Mouse (Mus musculus) cerebellum, adult 8-10 months (tissue): ENCODE measurements around the gene Kcnk13.

Source experiments
- DNase-seq: peaks from one replicate; pipeline ENCODE4 v3.0.0; 2022

The Kcnk13 gene

DNA sequence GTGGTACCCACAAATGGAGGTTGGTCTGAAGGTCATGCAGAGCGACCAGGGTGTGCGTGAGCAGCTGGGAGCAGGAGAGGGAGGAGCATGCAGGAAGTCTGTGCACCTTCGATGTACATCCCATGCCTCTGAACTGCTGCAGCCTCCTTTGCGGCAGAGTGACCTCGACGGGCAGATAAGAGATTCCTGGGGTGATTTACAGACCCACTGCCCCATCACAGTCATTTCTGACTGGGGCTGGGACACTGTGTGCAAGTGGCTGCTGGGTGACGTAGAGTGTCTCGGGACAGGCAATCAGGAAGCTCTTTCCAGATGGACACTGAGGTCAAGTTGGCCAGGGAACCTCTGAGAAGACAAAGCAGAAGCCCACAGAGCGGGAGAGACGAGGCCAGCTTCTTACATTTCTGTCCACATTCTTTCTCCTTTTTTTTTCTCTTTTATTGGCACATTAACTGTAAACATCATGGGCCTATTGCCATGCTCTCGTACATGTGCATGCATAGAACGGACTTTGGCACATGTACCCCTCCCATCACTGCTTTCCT, 59.6 kb downstream of the Kcnk13 start:
- no peak for DNase-seq

- DNase-seq = no peak
Measured at GRCm38 (mm10) chr12:100025675-100026074, 61.4 kb downstream of the Kcnk13 start.

GRCm38 (mm10) chr12:100026715-100027245, 62.5 kb downstream of the Kcnk13 start:
- no peak for DNase-seq

- DNase-seq = no peak
Measured at GRCm38 (mm10) chr12:100027281-100027680, 63.0 kb downstream of the Kcnk13 start.

DNA sequence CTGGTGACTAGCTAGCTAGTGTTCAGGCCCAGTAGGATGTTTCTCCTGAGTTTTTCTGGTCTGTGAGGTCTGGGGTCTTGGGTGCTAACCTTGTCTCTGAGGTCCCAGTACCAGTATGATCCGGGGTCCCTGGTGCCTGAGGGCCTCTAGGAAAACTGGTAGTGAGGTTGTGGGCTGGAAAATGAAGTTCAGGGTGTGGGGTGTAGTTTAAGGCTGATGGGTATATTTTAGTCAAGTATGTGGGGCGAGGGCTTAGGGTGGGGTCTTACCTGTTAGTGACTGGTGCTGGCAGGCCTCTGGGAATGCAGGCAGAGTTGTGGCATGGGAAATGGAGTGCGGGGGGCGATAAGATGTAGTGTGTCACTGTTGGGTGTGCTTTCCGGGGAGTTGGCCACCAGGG, 67.4 kb downstream of the Kcnk13 start:
- DNase-seq = no peak

GRCm38 (mm10) chr12:100032521-100032920, 68.2 kb downstream of the Kcnk13 start:
- DNase-seq = no peak

- DNase-seq = no peak
Measured at GRCm38 (mm10) chr12:100038741-100039262, 74.5 kb downstream of the Kcnk13 start.

DNA sequence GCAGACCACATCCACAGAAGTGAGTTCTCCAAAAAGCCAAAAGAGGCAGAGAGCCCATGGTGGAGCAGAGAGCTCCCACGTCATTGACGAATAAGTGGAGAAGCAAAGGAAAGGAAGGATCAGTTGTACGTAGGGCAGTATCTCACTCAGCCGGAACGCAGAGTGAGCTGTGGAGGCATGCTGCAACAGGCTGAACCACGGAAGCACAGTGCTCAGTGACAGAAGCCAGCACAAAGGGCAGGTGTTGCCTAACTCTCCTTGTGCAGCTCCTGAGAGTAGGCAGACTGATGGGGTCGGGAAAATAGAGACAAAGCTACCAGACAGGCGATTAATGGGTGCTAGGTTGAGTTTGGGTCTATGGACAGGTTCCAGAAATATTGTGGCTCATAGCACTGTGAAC, 77.8 kb downstream of the Kcnk13 start:
- DNase-seq = no peak

- no peak for DNase-seq
Measured at GRCm38 (mm10) chr12:100044704-100045103, 80.4 kb downstream of the Kcnk13 start.

DNA sequence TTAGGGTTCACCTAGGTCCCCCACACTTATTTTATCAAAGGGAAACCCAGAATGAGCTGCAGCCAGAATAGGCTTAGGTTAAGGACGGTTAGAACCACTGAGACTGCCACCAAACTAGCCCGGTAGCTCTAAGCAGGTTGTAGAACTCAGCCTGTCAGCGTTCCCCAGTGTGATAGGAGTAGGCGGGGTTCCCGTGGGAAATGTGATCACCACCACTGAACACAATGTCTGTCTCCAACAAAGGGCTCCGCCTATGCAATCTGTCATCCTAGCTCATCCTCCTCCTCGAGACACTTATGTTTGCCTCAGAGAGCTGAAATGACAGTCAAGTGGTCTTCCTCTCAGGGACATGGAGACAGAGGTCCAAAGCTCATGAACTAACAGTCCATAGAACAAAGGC, 86.3 kb downstream of the Kcnk13 start:
- no peak for DNase-seq

DNA sequence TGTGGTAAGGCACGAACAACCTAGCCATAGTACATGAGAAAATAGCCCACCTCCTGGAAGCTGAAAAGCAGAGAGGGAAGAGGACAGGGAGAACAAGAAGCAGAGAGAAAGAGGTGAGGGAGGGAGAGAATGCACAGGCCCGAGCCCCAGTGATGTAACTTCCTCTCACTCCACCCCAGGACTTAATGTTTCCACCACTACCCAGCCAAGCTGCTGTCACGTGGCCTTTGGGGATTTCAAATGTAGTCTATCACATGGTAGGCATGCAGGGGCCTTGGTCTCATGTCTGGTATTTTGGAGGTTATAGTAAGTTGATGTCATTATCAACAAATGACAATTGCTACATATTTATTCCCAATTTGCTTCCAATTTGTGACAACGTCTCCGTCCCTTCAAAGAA, 89.3 kb downstream of the Kcnk13 start:
- no peak for DNase-seq

DNA sequence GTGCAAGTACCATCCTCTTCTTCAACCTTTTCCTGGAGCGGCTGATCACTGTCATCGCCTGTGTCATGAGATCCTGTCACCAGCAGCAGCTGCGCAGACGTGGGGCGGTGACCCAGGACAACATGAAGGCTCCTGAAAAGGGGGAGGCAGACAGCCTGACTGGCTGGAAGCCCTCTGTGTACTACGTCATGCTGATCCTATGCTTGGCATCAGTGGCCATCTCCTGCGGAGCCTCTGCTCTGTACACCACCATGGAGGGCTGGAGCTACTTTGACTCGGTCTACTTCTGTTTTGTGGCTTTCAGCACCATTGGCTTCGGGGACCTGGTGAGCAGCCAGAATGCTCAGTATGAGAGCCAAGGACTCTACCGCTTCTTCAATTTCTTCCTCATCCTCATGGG, 96.8 kb downstream of the Kcnk13 start:
- no peak for DNase-seq

- no peak for DNase-seq
Measured at GRCm38 (mm10) chr12:100061826-100062225, 97.5 kb downstream of the Kcnk13 start.

DNA sequence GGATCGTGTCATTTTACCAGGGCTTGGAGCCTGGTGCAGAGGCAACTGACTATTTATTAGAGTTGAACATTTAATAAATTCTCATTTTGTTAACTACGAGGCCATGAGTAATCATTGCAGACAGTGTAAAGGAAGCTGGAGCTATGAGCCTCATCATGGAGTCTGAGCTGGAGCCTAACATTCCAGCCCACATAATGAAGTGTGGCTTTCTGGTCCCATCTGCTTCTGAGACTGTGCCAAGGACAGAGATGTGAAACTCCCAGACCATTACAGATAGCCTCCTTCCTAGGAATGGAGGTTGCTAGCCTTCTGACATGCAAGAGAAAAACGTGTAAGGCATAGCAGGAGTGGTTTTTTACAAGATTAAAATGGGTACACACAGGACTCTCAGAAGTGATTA, 98.3 kb downstream of the Kcnk13 start:
- no peak for DNase-seq

DNA sequence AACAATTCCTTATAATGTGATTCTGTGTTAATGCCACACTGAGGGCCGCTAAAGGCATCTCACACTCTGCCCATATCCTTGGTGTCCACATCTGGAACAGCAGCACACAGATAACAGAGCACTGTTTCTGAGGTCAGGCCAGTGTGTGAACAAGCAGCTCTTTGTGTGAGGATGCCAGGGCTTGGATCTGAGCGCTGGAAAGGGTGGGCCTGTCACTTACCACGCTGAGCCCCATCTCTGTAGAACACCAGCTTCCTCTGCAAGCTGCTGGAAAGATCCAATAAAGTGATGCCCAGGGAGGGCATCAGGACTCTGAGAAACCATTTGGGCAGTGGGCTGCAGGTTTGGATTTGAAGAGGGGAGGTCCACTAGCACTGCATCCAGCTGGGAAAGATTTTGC, 100.8 kb downstream of the Kcnk13 start:
- DNase-seq = no peak

GRCm38 (mm10) chr12:100067477-100067876, 103.2 kb downstream of the Kcnk13 start:
- DNase-seq = no peak

DNA sequence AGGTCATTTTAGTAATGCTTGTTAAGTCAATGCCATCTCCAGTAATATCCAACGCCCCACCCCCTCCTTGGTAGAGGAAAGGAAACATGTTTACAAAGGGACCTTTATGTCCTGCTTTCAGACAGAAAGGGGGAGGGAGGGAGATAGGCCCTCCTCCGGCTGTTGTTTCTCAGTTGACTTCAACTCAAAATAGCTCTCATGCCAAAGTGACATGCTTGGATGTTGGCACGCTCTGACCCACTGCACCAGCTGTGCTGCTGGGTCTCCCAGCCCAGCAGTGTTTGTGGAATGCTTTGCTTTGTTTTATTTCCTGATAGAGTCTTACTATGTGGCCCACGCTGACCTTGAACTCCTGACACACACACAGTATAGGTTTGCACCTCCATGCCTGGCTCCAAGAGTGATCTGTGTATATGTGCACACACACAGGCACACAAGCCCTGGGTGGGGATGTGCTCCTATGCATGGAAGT, 108.9 kb downstream of the Kcnk13 start:
- no peak for DNase-seq

DNA sequence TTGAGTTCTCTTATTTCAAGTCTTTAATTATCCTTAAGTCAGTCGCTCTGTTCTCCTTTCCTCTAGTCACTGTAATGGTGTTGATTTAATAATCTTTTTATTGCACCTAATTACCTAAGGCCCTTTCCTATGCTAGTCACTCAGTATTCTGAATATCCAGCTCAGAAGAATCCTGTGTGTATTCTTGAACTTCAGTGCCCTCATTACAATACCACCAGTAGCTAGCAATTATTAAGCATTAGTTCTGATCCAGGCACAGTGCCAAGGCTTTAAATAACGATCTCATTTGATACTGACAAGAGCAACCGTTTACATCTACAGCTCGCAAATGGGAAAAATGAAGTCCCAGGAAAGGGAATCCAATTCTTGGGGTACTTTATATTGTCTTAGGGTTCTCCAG, 111.4 kb downstream of the Kcnk13 start:
- no peak for DNase-seq

DNA sequence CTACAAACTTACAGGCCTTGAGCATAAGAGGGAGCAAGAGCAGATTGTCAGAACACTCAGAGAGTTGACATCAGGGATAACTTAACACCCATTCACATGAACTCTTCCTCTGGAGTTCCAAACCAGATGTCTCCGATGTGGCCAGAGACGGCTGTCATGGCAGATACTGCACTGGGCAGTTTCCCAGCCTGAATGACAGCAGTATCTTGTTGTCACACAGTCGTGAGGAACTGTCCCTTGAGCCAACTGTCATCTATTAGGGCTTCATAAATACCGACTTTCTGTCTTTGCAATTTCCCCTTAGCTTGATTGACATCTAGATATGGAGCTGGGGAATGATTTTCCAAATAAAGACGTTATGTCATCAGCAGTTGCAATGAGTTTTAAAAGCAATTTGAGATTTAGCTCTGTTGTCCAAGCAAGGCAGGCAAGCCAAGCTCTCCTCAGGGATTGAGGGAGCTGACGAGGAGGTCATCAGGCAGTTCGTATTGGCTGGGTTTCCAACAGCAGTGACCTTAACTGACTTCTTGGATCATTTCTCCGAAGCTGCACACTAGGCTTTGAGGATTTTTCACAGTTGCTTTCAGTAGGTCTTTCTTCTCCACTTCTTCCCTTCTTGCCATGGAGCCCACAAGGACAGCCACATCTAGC, 115.5 kb downstream of the Kcnk13 start:
- DNase-seq = no peak

DNA sequence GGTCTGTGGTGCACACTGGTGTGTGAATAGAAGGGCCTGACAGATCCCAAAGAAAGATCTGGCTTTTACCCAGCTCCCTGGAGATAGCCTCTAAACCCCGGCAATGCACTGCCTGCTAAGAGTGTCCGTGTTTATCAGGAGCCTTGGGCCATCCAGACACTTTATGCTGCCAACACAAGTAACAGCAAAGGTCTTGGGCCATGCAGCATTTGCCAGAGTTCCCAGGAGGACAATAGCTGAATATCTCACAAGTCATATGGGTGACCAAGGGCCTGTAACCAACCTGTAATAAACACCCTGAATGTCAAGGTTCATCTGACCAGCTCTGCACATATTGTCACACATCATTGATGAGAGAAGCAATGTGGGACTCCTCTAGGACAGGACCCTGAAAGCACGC, 123.7 kb downstream of the Kcnk13 start:
- DNase-seq = no peak

GRCm38 (mm10) chr12:100089265-100089664, 125.0 kb downstream of the Kcnk13 start:
- no peak for DNase-seq

DNA sequence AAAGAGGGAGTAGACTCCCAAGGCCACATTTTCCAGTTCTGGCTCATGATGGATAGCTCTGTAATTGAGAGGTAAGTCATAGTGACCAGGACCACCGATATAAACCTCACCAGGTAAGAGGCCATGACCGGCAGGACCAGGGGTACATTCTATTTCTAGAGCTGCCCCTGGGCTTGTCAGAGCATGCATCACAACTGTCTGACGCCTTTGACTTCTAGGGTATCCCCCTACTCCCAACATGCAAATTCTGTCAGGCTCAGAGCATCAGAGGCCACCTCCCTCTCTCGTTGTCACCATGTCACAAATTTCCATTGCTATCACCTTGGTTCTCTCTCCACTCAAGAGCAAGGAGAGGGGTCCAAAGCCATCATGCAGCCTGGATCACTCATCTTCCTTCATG, 126.5 kb downstream of the Kcnk13 start:
- DNase-seq = no peak

DNA sequence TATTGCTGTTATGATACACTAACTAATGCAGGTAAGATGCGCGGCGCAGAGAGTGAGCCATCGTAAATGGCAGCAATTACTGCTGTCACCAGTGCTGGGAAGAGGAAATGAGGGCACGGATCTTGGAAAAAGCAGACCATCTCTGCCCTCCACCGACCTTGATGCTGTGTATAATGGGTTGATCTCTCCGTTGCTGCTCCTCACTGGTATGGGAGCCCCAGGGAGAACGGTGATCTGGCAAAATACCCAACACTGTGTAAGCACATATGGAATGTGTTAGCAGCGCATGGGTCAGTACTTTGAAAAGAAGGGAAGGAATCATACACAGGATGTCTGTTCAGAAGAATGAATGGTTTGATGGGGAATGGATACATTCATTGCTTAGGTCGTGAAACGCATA, 128.7 kb downstream of the Kcnk13 start:
- no peak for DNase-seq

GRCm38 (mm10) chr12:100099971-100100706, 135.8 kb downstream of the Kcnk13 start:
- no peak for DNase-seq
